Mouse (Mus musculus): ENCODE data around the gene Stk40. TPM values are rescaled to one million over a fixed set of nuclear protein-coding genes. Genes with fewer than 3 reads are reported as not detected.
"Not testable (repeated sequence)": the region's sequence is repeated elsewhere in the genome, so short reads cannot be mapped to it uniquely, and the experiment has no call there.

The Stk40 gene
- polyA plus RNA-seq, 1 experiment from 2014 or later = 40.7 TPM

DNA sequence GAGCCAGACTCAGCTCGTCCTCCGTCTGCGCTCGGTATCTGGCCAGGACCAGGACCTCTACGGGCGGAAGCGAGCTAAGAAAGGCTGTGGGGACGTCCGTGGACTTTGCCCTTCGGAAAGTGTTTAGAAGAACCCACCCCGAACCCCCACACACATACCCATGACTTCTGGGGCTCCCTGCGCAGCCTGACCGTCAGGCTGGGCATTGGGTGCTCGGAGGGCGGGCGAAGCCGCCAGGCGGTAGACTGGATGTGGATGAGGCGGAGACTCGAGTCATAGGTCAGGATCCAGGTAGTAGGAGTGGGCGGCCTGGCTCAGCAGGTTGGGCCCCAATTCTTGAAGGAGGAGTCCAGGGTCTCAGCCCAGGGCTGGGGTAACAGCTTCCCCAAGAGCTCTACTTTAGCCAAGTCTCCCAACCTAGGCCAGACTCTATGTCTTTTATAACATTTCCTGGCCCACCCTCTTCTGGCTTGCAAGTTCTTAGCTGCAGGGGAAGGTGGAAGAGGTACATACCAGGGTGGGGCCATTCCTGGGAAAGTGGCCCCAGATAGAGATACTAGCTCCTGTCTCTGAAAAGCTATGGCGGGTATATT, 59.4 kb downstream of the Stk40 start, which contains the start of gene Sh3d21:
Sh3d21 (minus strand) TSS at position 425 of the 593 bp plus-strand sequence.
- H3K36me3 ChIP-seq = peaks cover 24% of the 10 kb centered on the region
- H3K9me3 ChIP-seq = no peaks in the 10 kb centered on the region
- peak within 1 kb of the TSS; percentile 61 for H3K9ac ChIP-seq
- H3K4me2 ChIP-seq = peak within 1 kb of the TSS; percentile 96
- H3K27me3 ChIP-seq = no peaks in the 10 kb centered on the region
- peak within 1 kb of the TSS; percentile 89 for H3K27ac ChIP-seq
- peak within 1 kb of the TSS; percentile 55 for H3K4me3 ChIP-seq
- ATAC-seq (ENCODE audit: borderline replicate concordance, extremely low read depth, low FRiP score, low TSS enrichment) = peak; percentile 9; the same call in 1 of the 2 replicates
- 9% methylated on average over 22 of the region's 22 CpGs for WGBS
- H3K4me1 ChIP-seq = peaks cover 30% of the 10 kb centered on the region

GRCm38 (mm10) chr4:126163685-126164084, 59.9 kb downstream of the Stk40 start:
- ATAC-seq (ENCODE audit: borderline replicate concordance, extremely low read depth, low FRiP score, low TSS enrichment) = no peak
- Histone ChIP-seq H3K4me3 (no peak overlapping the region; the same call in 1 of the 2 replicates), H3K27me3 (no peaks in the 10 kb centered on the region), H3K36me3 (peaks cover 29% of the 10 kb centered on the region), H3K27ac (peak overlapping the region; percentile 89), H3K4me1 (peaks cover 27% of the 10 kb centered on the region), H3K4me2 (peak overlapping the region; percentile 96), H3K9ac (peak overlapping the region; percentile 61; the same call in 1 of the 2 replicates), H3K9me3 (no peaks in the 10 kb centered on the region)
- WGBS = 52% methylated on average over 4 of the region's 4 CpGs

DNA sequence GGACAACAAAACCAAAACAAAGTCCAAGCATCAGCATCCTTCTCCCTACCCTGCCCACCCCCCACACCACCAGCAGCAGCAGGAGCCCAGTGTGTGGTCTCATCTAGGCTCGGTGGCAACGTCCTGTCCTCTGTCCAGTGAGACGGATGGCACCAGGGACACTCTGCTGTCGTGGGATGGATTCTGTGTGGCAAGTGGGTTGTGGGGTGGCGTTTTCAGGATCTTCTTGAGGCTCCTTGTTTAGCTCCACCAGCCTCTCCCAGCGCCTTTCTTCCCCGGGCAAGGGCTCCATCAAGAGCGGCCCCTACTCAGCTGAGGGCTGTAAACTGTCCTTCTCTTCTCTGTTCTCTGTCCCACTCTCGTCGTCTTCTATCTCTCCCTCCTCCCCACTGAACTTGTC, 61.3 kb downstream of the Stk40 start:
- H3K4me3 ChIP-seq; H3K9me3 ChIP-seq; H3K4me2 ChIP-seq; ATAC-seq (ENCODE audit: borderline replicate concordance, extremely low read depth, low FRiP score, low TSS enrichment); H3K9ac ChIP-seq; H3K27me3 ChIP-seq; H3K27ac ChIP-seq: not testable (repeated sequence)
- WGBS = 62% methylated on average over 9 of the region's 10 CpGs
- H3K36me3 ChIP-seq = peaks cover 42% of the 10 kb centered on the region
- peaks cover 19% of the 10 kb centered on the region for H3K4me1 ChIP-seq

DNA sequence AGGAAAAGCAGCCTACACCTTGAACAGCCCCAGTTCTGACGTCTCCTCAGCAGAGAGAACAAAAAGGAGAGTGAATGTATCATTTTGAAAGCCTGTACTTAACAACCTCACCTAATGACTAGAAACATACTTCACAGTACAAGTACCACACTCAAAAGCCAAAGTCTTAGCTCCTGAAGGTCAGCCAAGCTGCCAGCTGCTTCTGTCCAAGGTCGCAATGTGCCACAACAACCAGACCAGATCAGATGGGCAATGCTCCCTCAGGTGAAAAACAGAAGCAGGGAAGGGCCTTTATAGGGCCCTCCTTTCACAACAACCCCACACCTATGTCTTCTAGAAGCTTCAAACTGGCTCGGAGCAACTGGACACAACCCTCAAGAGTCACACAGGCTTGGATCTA, 62.3 kb downstream of the Stk40 start:
- Histone ChIP-seq H3K4me3 (no peak overlapping the region), H3K9me3 (no peaks in the 10 kb centered on the region), H3K27me3 (no peaks in the 10 kb centered on the region), H3K9ac (no peak overlapping the region), H3K4me2 (no peak overlapping the region), H3K36me3 (peaks cover 51% of the 10 kb centered on the region), H3K27ac (no peak overlapping the region), H3K4me1 (peaks cover 19% of the 10 kb centered on the region)
- no peak for ATAC-seq (ENCODE audit: borderline replicate concordance, extremely low read depth, low FRiP score, low TSS enrichment)
- WGBS = 61% methylated on average over 3 of the region's 3 CpGs

DNA sequence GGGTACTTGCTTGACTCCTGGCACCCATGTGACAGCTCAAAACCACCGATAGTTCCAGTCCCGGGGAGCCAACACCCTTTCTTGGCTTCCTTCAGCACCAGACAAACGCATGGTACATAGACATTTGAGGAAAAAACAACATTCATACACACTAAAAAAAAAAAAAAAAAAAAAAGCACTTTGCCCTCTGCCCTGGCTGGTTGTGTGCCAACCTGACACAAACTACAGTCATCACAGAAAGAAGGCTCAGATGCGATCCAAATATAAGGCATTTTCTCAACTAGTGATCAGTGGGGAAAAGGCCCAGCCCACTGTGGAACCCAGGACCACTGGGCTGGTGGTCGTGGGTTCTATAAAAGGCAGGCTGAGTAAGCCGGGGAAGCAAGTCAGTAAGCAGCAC, 65.1 kb downstream of the Stk40 start:
- Histone ChIP-seq H3K4me1 (no peaks in the 10 kb centered on the region), H3K27ac (no peak overlapping the region), H3K9ac (no peak overlapping the region), H3K4me2 (no peak overlapping the region), H3K9me3 (no peaks in the 10 kb centered on the region), H3K4me3 (no peak overlapping the region), H3K27me3 (no peaks in the 10 kb centered on the region), H3K36me3 (peaks cover 75% of the 10 kb centered on the region)
- ATAC-seq (ENCODE audit: borderline replicate concordance, extremely low read depth, low FRiP score, low TSS enrichment) = no peak
- WGBS = 79% methylated on average over 6 of the region's 6 CpGs

- H3K36me3 ChIP-seq = peaks cover 90% of the 10 kb centered on the region
- H3K27me3 ChIP-seq; H3K4me1 ChIP-seq; H3K4me2 ChIP-seq; ATAC-seq (ENCODE audit: borderline replicate concordance, extremely low read depth, low FRiP score, low TSS enrichment); H3K9ac ChIP-seq; H3K4me3 ChIP-seq; H3K27ac ChIP-seq; H3K9me3 ChIP-seq: not testable (repeated sequence)
- WGBS = 88% methylated on average over 5 of the region's 5 CpGs
Observed at GRCm38 (mm10) chr4:126170737-126171136, 67.0 kb downstream of the Stk40 start.

GRCm38 (mm10) chr4:126173800-126174199, 70.0 kb downstream of the Stk40 start:
- WGBS = 86% methylated on average over 5 of the region's 5 CpGs
- no peak overlapping the region for H3K4me3 ChIP-seq
- no peaks in the 10 kb centered on the region for H3K27me3 ChIP-seq
- H3K9ac ChIP-seq = no peak overlapping the region
- no peaks in the 10 kb centered on the region for H3K9me3 ChIP-seq
- H3K4me2 ChIP-seq = no peak overlapping the region
- no peaks in the 10 kb centered on the region for H3K4me1 ChIP-seq
- no peak overlapping the region for H3K27ac ChIP-seq
- peaks cover 89% of the 10 kb centered on the region for H3K36me3 ChIP-seq
- no peak for ATAC-seq (ENCODE audit: borderline replicate concordance, extremely low read depth, low FRiP score, low TSS enrichment)

DNA sequence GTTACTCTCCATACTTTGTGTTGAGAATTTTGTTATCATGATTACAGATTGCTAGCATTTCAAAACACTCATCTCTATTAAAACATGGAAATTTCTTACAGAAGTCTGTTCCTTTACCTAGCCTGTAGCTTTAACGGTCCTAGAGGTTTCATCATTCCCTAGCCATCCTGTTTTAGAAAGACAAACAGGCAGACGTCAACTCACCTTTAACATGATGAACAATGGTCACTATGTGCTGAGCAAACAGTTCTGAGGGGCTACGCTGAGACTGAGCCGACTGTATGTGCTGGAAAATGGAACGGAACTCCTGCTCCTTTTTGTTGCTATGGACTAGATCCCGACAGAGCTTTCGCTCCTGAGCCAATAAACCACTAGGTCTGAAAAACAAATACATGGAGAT, 72.2 kb downstream of the Stk40 start:
- 74% methylated on average over 7 of the region's 7 CpGs for WGBS
- H3K4me2 ChIP-seq = not testable (repeated sequence)

GRCm38 (mm10) chr4:126181170-126181957, 77.6 kb downstream of the Stk40 start:
- H3K27me3 ChIP-seq = no peaks in the 10 kb centered on the region
- H3K4me3 ChIP-seq = no peak overlapping the region
- no peaks in the 10 kb centered on the region for H3K9me3 ChIP-seq
- WGBS = 46% methylated on average over 7 of the region's 7 CpGs
- H3K27ac ChIP-seq = no peak overlapping the region
- no peak overlapping the region for H3K9ac ChIP-seq
- no peak overlapping the region for H3K4me2 ChIP-seq
- no peak for ATAC-seq (ENCODE audit: borderline replicate concordance, extremely low read depth, low FRiP score, low TSS enrichment)
- no peaks in the 10 kb centered on the region for H3K4me1 ChIP-seq
- H3K36me3 ChIP-seq = peaks cover 78% of the 10 kb centered on the region

More for the DNA sequence above, 72.2 kb downstream of the Stk40 start:
- H3K36me3 ChIP-seq = peaks cover 90% of the 10 kb centered on the region
- not testable (repeated sequence) for H3K9ac ChIP-seq; H3K4me3 ChIP-seq; H3K27ac ChIP-seq; H3K4me1 ChIP-seq; ATAC-seq (ENCODE audit: borderline replicate concordance, extremely low read depth, low FRiP score, low TSS enrichment); H3K9me3 ChIP-seq; H3K27me3 ChIP-seq

DNA sequence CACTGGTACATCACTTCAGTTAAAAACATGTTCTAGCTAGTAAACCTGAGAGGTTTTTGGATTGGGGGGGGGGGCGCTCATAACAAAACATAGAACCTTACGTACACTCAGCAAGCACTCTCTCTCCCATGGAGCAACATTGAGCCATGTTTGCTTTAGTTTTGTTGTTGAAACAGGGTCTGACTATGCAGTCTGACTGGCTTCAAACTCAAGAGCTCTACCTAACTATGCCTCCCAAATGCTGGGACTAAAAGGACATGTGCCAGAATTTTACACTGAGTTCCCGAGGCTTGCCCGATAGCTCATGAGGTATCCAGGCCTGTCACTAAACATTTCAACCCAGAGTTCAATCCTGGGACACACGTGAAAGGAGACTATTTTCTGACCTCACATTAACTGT, 79.3 kb downstream of the Stk40 start:
- H3K4me2 ChIP-seq = no peak overlapping the region
- H3K9me3 ChIP-seq = no peaks in the 10 kb centered on the region
- ATAC-seq (ENCODE audit: borderline replicate concordance, extremely low read depth, low FRiP score, low TSS enrichment) = no peak
- H3K36me3 ChIP-seq = peaks cover 73% of the 10 kb centered on the region
- H3K4me1 ChIP-seq = peaks cover 6% of the 10 kb centered on the region; the same call in 1 of the 2 replicates
- H3K27me3 ChIP-seq = no peaks in the 10 kb centered on the region
- WGBS = 76% methylated on average over 5 of the region's 5 CpGs
- no peak overlapping the region for H3K9ac ChIP-seq
- no peak overlapping the region for H3K4me3 ChIP-seq
- H3K27ac ChIP-seq = no peak overlapping the region

GRCm38 (mm10) chr4:126187096-126187495, 83.3 kb downstream of the Stk40 start:
- H3K27me3 ChIP-seq = no peaks in the 10 kb centered on the region
- H3K9me3 ChIP-seq = no peaks in the 10 kb centered on the region
- 74% methylated on average over 3 of the region's 3 CpGs for WGBS
- peaks cover 6% of the 10 kb centered on the region; the same call in 1 of the 2 replicates for H3K4me1 ChIP-seq
- ATAC-seq (ENCODE audit: borderline replicate concordance, extremely low read depth, low FRiP score, low TSS enrichment) = no peak
- H3K27ac ChIP-seq = no peak overlapping the region
- H3K9ac ChIP-seq = no peak overlapping the region
- no peak overlapping the region for H3K4me2 ChIP-seq
- H3K4me3 ChIP-seq = no peak overlapping the region
- peaks cover 61% of the 10 kb centered on the region for H3K36me3 ChIP-seq

All from lung, embryonic 15.5 days (tissue).